Mouse (Mus musculus) myocyte (in vitro differentiated cells): ENCODE results near the gene Cobll1. TPM values are rescaled to one million over a fixed set of nuclear protein-coding genes. Genes with fewer than 3 reads are reported as not detected.

Experiments used
- H3K27me3 ChIP-seq: one replicate; pipeline ENCODE4 v1.6.1; 2011; ENCODE audit not compliant: control insufficient read depth, insufficient read depth, insufficient read length
- H3K36me3 ChIP-seq: one replicate; pipeline ENCODE4 v1.6.1; 2011; ENCODE audit not compliant: control insufficient read depth, insufficient read depth
- H3K4me2 ChIP-seq: one replicate; pipeline ENCODE4 v1.6.1; 2011; ENCODE audit warnings: low read depth, control low read depth
- H3K4me3 ChIP-seq: one replicate; pipeline ENCODE4 v1.5.1; 2011; ENCODE audit warnings: mild to moderate bottlenecking, control low read depth, moderate library complexity
- H3K79me2 ChIP-seq: one replicate; pipeline ENCODE4 v1.6.1; 2011; ENCODE audit not compliant: control insufficient read depth, insufficient read depth
- H3ac ChIP-seq: one replicate; pipeline ENCODE4 v1.6.1; 2011; ENCODE audit not compliant: control insufficient read depth, insufficient read length
- CEBPB ChIP-seq: IDR thresholded peaks from 2 replicates; pipeline ENCODE4 v1.6.1; 2011; ENCODE audit warnings: mild to moderate bottlenecking, moderate library complexity; ENCODE audit not compliant: poor library complexity, insufficient read depth, severe bottlenecking
- E2F4 ChIP-seq: IDR thresholded peaks from one replicate; pipeline ENCODE4 v1.6.1; 2011; ENCODE audit warnings: mild to moderate bottlenecking, control low read depth, moderate library complexity; ENCODE audit not compliant: insufficient read depth
- MAX ChIP-seq: IDR thresholded peaks from one replicate; pipeline ENCODE4 v1.6.1; 2011; ENCODE audit warnings: low read depth, mild to moderate bottlenecking, control low read depth
- MYOD1 ChIP-seq, 3 experiments: IDR thresholded peaks; one replicate each; pipeline ENCODE4 v1.6.1; 2011; ENCODE audit warnings: control low read depth in 2 of 3, low read depth in 2 of 3, mild to moderate bottlenecking in 2 of 3, moderate library complexity in 1 of 3; ENCODE audit not compliant: insufficient read length in 2 of 3, control insufficient read depth in 1 of 3
- MYOG ChIP-seq, 3 experiments: IDR thresholded peaks; one replicate each; pipeline ENCODE4 v1.6.1; 2011; ENCODE audit warnings: control low read depth in 2 of 3, low read depth in 2 of 3, mild to moderate bottlenecking in 2 of 3; ENCODE audit not compliant: insufficient read length in 2 of 3, control insufficient read depth in 1 of 3, insufficient read depth in 1 of 3
- POLR2A ChIP-seq: IDR thresholded peaks from one replicate; pipeline ENCODE4 v1.6.1; 2011; ENCODE audit warnings: low read depth, mild to moderate bottlenecking, control low read depth, moderate library complexity; ENCODE audit not compliant: insufficient read length
- POLR2AphosphoS2 ChIP-seq: IDR thresholded peaks from one replicate; pipeline ENCODE4 v1.6.1; 2011; ENCODE audit warnings: low read depth, control low read depth; ENCODE audit not compliant: insufficient read length
- REST ChIP-seq: IDR thresholded peaks from one replicate; pipeline ENCODE4 v1.6.1; 2011; ENCODE audit warnings: mild to moderate bottlenecking, control low read depth, moderate library complexity; ENCODE audit not compliant: insufficient read depth, insufficient read length
- SRF ChIP-seq: IDR thresholded peaks from one replicate; pipeline ENCODE4 v1.6.1; 2011; ENCODE audit warnings: low read depth; ENCODE audit not compliant: control insufficient read depth, insufficient read length
- TCF12 ChIP-seq: IDR thresholded peaks from one replicate; pipeline ENCODE4 v1.6.1; 2011; ENCODE audit warnings: mild to moderate bottlenecking, control low read depth; ENCODE audit not compliant: poor library complexity, insufficient read depth, severe bottlenecking
- TCF3 ChIP-seq: IDR thresholded peaks from one replicate; pipeline ENCODE4 v1.6.1; 2011; ENCODE audit warnings: low read depth, control low read depth; ENCODE audit not compliant: insufficient read length
- USF1 ChIP-seq: IDR thresholded peaks from one replicate; pipeline ENCODE4 v1.6.1; 2011; ENCODE audit warnings: low read depth, mild to moderate bottlenecking, control low read depth, moderate library complexity
- polyA plus RNA-seq: library from polyadenylated mRNA; unstranded; fragments of >200 nt; fragmentation: generic; extraction: Trizol; gene quantifications from one replicate; pipeline ENCODE4 v1.2.1, GENCODE M21; 2012; ENCODE audit warnings: missing spikeins

The Cobll1 gene
- polyA plus RNA-seq, 1 experiment = 2.4 TPM

- Histone ChIP-seq H3K36me3 (peaks cover 4% of the 10 kb centered on the region), H3K4me3 (no peak overlapping the region), H3ac (no peak overlapping the region), H3K27me3 (no peaks in the 10 kb centered on the region), H3K79me2 (no peaks in the 10 kb centered on the region), H3K4me2 (no peak overlapping the region)
- no peak for TF ChIP-seq SRF
Observed at GRCm38 (mm10) chr2:65100001-65100400, 139.2 kb downstream of the Cobll1 start.

- Histone ChIP-seq H3K4me3 (no peak overlapping the region), H3K27me3 (no peaks in the 10 kb centered on the region), H3K36me3 (peaks cover 4% of the 10 kb centered on the region), H3ac (no peak overlapping the region), H3K4me2 (no peak overlapping the region), H3K79me2 (no peaks in the 10 kb centered on the region)
- TF ChIP-seq E2F4 = no peak
- TF ChIP-seq USF1 = no peak
- no peak for TF ChIP-seq MAX
- no peak for TF ChIP-seq TCF3
- TF ChIP-seq SRF = no peak
- TF ChIP-seq TCF12 = no peak
- TF ChIP-seq MYOG (IDR thresholded peaks at IDR 0.05; ENCODE audit: control insufficient read depth in 1 of 3, insufficient read depth in 1 of 3, insufficient read length in 2 of 3, low read depth in 2 of 3) = no peak
- TF ChIP-seq CEBPB = no peak
- no peak for TF ChIP-seq POLR2A
Observed at GRCm38 (mm10) chr2:65095571-65095970, 143.6 kb downstream of the Cobll1 start.

GRCm38 (mm10) chr2:65093990-65094389 is 145.2 kb downstream of the Cobll1 start:
- Histone ChIP-seq H3ac (no peak overlapping the region), H3K36me3 (no peaks in the 10 kb centered on the region), H3K79me2 (no peaks in the 10 kb centered on the region), H3K4me3 (no peak overlapping the region), H3K4me2 (no peak overlapping the region), H3K27me3 (no peaks in the 10 kb centered on the region)
- TF ChIP-seq MAX = no peak
- TF ChIP-seq POLR2AphosphoS2 = no peak
- no peak for TF ChIP-seq TCF12
- TF ChIP-seq MYOG (IDR thresholded peaks at IDR 0.05; ENCODE audit: control insufficient read depth in 1 of 3, insufficient read depth in 1 of 3, insufficient read length in 2 of 3, low read depth in 2 of 3) = no peak
- TF ChIP-seq USF1 = no peak
- TF ChIP-seq CEBPB = no peak
- TF ChIP-seq POLR2A = no peak

GRCm38 (mm10) chr2:65090986-65091385 is 148.2 kb downstream of the Cobll1 start:
- no peaks in the 10 kb centered on the region for H3K36me3 ChIP-seq
- TF ChIP-seq SRF (no peak), MYOD1 (IDR thresholded peaks at IDR 0.05; ENCODE audit: control insufficient read depth in 1 of 3, insufficient read length in 2 of 3, low read depth in 2 of 3) (no peak), TCF12 (no peak), MYOG (IDR thresholded peaks at IDR 0.05; ENCODE audit: control insufficient read depth in 1 of 3, insufficient read depth in 1 of 3, insufficient read length in 2 of 3, low read depth in 2 of 3) (no peak), E2F4 (no peak), TCF3 (no peak), POLR2A (no peak), MAX (no peak), POLR2AphosphoS2 (no peak), CEBPB (no peak), USF1 (no peak), REST (no peak)
- H3ac ChIP-seq = no peak overlapping the region
- no peaks in the 10 kb centered on the region for H3K79me2 ChIP-seq
- H3K4me3 ChIP-seq = no peak overlapping the region
- H3K4me2 ChIP-seq = no peak overlapping the region
- H3K27me3 ChIP-seq = no peaks in the 10 kb centered on the region

GRCm38 (mm10) chr2:65087197-65087596 is 152.0 kb downstream of the Cobll1 start:
- H3K79me2 ChIP-seq = no peaks in the 10 kb centered on the region
- H3K4me2 ChIP-seq = no peak overlapping the region
- no peaks in the 10 kb centered on the region for H3K36me3 ChIP-seq
- no peak overlapping the region for H3K4me3 ChIP-seq
- no peaks in the 10 kb centered on the region for H3K27me3 ChIP-seq
- TF ChIP-seq TCF3 = no peak
- TF ChIP-seq MYOD1 (IDR thresholded peaks at IDR 0.05; ENCODE audit: control insufficient read depth in 1 of 3, insufficient read length in 2 of 3, low read depth in 2 of 3) = no peak
- TF ChIP-seq POLR2A = no peak
- no peak for TF ChIP-seq CEBPB
- TF ChIP-seq USF1 = no peak
- no peak for TF ChIP-seq E2F4
- TF ChIP-seq SRF = no peak
- TF ChIP-seq REST = no peak
- TF ChIP-seq MAX = no peak
- no peak for TF ChIP-seq TCF12
- no peak for TF ChIP-seq POLR2AphosphoS2
- TF ChIP-seq MYOG (IDR thresholded peaks at IDR 0.05; ENCODE audit: control insufficient read depth in 1 of 3, insufficient read depth in 1 of 3, insufficient read length in 2 of 3, low read depth in 2 of 3) = no peak
- no peak overlapping the region for H3ac ChIP-seq
